Mouse (Mus musculus) retina, postnatal 7 days (tissue): ENCODE results near the gene Gpr182.
"Not testable (repeated sequence)": the region's sequence is repeated elsewhere in the genome, so short reads cannot be mapped to it uniquely, and the experiment has no call there.

Source experiments
- DNase-seq: peaks from one replicate; pipeline ENCODE4 v3.0.0-alpha.2; 2012; ENCODE audit warnings: low read depth, low spot score

Gpr182 gene

DNA sequence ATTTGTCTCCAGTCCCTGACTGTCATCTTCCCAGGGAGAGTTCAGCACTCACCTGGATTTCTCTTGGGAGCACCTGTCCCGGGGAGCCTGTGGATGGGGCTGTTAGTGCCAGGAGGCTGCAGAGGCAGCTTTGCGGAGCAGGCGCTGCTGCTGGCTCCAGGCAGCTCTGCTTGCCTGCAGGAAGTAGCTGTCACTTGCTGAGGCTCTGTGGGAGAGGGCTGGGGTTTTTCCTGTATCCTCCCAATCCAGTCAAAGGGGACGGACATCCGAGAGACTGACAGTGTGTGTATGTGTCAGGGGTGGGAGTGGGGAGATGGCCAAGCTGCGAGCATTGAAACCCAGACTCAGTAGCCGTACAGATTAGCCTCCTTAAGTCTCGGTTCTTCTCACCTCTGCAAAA is at the start of gene Gpr182:
Gene Gpr182, minus strand, starts transcription at position 185 of the 400 bp plus-strand sequence.
- no peak for DNase-seq

DNA sequence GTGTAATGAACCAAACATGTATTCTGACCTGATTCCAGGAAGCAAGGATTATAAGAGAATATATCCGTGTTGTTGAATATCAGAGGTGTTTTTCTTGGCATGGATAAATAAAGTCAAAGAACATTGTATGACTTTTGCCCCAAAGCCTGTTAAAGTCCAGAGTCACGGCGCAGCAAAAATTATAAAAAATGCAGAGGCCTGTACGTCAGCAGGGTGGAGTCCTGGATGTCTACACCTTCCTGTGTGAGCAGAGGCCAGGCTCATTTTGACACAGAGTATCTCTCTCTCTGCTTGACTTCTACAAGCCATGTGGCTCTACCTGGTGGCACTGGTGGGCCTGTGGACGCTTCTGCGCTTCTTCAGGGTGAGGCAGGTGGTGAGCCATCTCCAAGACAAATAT is 49.4 kb upstream of the Gpr182 start, which contains the start of gene Rdh16:
Gene Rdh16, plus strand, starts transcription at position 262 of the 400 bp plus-strand sequence.
- no peak for DNase-seq

- no peak for DNase-seq
Observed at GRCm38 (mm10) chr10:127799295-127799694, 47.8 kb upstream of the Gpr182 start.

DNA sequence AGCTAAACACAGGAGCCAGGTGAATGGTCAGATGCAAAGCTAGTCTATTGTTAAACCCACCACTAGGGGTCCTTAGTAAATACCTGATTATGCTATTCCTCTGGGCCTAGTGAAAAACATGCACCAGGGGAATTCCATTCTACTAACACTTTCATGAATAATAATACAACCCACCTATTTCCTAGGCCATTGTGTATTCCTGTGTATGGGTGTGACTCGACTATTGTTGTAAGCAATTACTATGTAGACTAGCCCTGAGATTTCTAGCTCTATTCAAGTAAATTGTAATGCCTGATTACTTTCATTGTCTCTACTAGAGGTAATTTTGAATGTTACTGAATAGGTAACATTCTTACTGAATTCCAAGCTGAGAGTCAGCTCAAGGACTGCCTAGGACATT is 33.9 kb upstream of the Gpr182 start:
- not testable (repeated sequence) for DNase-seq

DNA sequence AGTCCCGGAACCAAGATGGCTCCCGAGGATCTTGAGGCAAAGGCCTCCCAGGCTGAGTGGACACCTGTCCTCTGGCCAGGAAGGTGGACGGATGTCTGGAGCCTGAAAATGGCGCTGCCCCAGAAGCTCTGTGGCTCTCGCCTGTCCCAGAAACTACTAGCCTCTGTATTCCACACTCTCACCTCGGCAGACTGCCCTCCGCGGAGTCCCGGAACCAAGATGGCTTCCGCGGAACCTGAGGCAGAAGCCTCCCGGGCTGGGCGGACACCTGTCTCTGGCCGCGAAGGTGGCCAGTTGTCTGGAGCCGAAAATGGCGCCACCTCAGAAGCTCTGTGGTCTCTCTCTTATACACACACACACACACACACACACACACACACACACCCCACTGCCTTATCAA is 30.8 kb upstream of the Gpr182 start:
- DNase-seq = not testable (repeated sequence)

DNA sequence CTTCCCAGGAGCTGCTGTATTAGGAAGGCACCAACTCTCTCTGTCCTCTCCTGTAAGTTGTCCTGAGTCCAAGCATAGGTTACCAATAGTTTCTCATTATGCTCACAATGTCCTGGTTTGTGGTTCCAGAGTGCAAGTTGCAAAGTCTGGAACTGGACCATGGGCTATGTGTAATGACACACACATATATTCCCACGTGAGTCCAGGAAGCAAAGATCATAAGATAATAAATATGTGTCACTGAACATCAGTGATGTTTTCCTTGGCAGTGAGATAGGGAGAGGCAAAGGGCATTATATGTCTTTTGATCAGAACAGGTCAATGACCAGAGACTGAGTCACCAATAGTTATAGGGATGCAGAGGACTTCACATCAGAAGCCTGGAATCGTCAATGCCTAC is 24.5 kb upstream of the Gpr182 start, which contains the start of gene Rdh9:
Gene Rdh9, plus strand, starts transcription at position 376 of the 400 bp plus-strand sequence.
- no peak for DNase-seq

- no peak for DNase-seq
Observed at GRCm38 (mm10) chr10:127766564-127766963, 15.0 kb upstream of the Gpr182 start.

DNA sequence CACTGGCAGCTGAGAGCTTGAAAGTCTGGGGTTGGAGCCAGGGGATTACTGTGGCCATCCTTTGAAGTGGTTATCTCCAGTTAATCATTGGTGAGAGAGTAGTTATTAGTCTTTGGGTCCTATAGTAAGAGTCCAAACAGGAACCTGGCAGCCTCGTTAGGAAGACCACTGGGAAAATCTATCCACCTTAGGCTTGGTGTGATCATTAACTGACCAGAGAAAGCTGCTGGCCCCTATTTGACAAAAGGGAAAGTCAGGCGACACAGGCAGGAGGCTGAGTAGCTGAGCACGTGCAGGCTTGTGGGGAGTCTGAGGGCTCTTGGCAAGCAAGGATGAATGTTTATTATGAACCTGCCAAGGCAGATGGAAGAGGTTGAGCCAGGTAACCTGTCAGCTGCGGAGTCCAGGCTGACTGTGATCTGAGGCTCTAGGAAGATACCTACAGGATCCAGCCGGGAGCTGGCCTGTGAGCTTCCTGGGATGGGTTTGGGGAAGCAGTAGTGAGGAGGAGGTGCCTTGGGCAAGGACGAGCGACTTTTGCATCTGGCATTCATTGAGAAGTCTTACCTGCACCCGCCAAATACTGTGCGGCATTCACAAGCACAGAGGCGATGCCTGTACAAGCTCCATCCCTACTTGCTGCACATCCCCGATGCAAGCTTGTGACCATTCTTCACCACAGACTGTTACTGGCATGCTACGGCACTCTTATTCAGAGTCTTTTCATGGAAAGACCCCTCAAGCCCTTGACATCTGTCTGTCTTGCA is 12.6 kb upstream of the Gpr182 start:
- no peak for DNase-seq

DNA sequence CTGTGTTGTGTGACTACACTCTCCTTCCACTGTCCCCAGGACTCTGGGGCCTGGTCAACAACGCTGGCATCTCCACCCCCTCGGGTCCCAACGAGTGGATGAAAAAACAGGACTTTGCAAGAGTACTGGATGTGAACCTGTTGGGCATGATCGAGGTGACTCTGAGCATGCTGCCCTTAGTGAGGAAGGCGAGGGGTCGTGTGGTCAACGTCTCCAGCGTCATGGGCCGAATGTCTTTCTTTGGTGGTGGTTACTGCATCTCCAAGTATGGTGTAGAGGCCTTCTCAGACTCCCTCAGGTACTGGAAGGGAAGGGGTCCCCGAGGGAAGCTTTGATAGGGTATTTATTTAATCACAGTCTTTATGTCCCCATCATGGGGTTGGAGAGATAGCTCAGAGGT is 11.4 kb upstream of the Gpr182 start:
- not testable (repeated sequence) for DNase-seq

- no peak for DNase-seq
Observed at GRCm38 (mm10) chr10:127759181-127760110, 7.9 kb upstream of the Gpr182 start, which contains the start of the genes Rdh1 and Rdh16f1. Rdh1 (plus strand) TSS chr10:127759721. Rdh16f1 (plus strand) TSS chr10:127759787.

GRCm38 (mm10) chr10:127755770-127756468 is 4.4 kb upstream of the Gpr182 start:
- no peak for DNase-seq

GRCm38 (mm10) chr10:127755246-127755645 is 3.7 kb upstream of the Gpr182 start:
- DNase-seq = no peak

DNA sequence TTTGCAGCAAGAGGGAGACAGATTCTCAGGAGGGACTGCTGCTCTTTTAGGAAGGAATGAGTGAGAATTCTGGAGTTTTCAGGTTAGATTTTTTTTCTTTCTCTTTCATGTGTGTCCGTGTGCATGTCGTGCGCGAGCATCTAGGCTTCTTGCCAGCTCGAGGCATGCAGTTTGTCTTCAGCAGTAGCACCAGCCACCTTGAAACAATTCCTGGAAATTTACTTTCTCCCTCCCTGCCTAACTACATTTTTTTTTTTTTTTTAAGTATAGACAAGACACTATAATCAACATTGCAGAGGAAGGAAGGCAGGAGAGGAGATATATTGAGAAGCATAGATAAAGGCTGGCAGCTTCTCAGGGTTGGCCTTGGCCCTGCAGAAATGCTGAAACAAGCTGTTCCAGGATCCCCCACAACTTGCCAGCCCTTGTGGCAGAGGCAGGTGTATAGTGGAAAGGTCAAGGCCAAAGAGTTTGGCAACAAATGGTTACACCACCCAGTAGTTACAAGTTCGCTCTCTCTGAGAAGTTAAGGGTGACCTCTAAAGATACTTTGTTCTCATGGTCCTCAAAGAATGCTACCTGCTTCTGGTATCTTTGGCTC is 3.1 kb upstream of the Gpr182 start:
- no peak for DNase-seq

GRCm38 (mm10) chr10:127750136-127750777 is 1.3 kb downstream of the Gpr182 start:
- DNase-seq = no peak

DNA sequence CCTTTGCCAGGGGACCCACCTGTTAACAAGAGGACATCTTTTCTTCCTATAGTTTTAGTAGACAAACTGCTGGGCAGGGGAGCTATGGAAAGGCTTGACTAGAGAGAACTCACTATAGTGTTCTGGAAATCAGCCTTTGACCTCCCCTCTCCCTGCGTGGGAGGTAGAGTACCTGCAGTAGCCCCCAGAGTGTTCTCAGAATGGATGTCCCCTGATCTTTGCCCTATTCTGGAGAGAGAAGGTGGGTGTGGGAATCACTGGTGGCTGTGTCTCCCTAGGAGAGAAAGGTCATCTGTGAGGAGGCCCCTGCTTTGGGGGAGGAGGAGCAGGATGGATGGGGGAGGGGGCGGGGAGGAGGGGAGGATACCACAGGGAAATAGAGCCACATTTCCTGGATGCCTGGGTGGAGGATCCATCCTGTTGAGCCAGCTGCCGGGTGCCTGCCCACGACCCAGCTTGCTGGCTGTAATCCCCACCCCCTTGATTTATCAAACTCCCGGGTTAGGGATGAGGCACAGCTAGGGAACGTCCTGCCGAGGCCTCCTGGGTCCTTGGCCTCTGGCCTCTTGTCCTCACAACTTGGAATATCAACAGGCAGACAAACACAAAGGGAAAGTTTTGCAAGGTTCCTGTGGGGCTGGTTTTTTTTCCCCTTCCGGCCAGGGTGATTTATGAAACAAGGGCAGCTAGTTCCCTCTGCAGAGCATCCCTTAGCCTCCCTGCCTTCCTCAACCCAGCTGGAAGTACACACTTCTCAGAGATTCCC is 2.5 kb downstream of the Gpr182 start:
- no peak for DNase-seq

DNA sequence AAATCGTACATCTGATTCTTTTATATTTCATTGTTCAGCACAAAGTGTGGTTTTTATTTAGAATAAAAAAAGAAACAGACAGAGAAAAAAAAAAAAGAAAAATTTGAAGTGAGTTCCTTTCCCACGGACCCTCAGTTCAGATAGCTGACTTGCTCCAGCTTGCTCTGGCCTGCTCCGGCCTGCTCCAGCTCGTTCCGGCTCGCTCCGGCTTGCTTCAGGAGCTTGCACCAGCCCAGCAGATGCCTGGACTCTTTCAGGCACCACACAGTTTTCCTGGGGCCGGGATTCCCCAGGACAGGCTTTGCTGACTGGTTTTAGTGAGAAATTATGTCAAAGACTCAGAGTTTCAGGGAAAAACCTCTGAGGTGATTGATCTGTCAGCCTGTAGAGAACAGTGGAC is 4.3 kb downstream of the Gpr182 start:
- no peak for DNase-seq

- no peak for DNase-seq
Observed at GRCm38 (mm10) chr10:127745886-127746285, 5.6 kb downstream of the Gpr182 start.

GRCm38 (mm10) chr10:127744661-127745060 is 6.9 kb downstream of the Gpr182 start:
- no peak for DNase-seq

GRCm38 (mm10) chr10:127739661-127740161 is 11.8 kb downstream of the Gpr182 start:
- DNase-seq = no peak
